ENCODE assay signal across 1 mouse cellular context in genomic region chr6:48593158-48594042, GRCm38 (mm10).
TF ChIP-seq lines count a peak whose summit lies in the region.

Gene Repin1 (plus strand): TSS chr6:48593883.
Gene Gm44965 (plus strand): TSS chr6:48593941.

TF ChIP-seq in CH12.LX, 34 proteins besides CTCF, POLR2A, EP300 and RAD21 (continued from another document):
- TF ChIP-seq BHLHE40 (IDR thresholded peaks at IDR 0.05; ENCODE audit: low read depth, low read length) (peak; percentile 94), MAX (IDR thresholded peaks at IDR 0.05; ENCODE audit: low read length) (peak; percentile 94), UBTF (IDR thresholded peaks at IDR 0.05; ENCODE audit: low read depth, low read length) (0 out of 2 replicates have a peak, but pooled peaks have one; percentile 24), MAZ (IDR thresholded peaks at IDR 0.05; ENCODE audit: low read depth, low read length) (peak; percentile 92), MAFK (IDR thresholded peaks at IDR 0.05; ENCODE audit: insufficient replicate concordance, low read length) (no peak), IRF4 (IDR thresholded peaks at IDR 0.05; ENCODE audit: low read depth, low read length) (peak; percentile 67; the same call in 1 of the 2 replicates), ETS1 (conservative IDR thresholded peaks at IDR 0.05; ENCODE audit: low read depth, low read length) (peak; percentile 19), USF2 (conservative IDR thresholded peaks at IDR 0.05; ENCODE audit: low read depth, low read length) (peak; percentile 85), MYC (IDR thresholded peaks at IDR 0.05; ENCODE audit: low read depth, low read length) (no peak), MEF2A (IDR thresholded peaks at IDR 0.05; ENCODE audit: borderline replicate concordance, low read depth, low read length) (peak; percentile 71; the same call in 1 of the 2 replicates), HCFC1 (IDR thresholded peaks at IDR 0.05; ENCODE audit: low read depth, low read length) (peak; percentile 85), ZMIZ1 (IDR thresholded peaks at IDR 0.05; ENCODE audit: low read depth, low read length) (peak; percentile 63; the same call in 1 of the 2 replicates), SIN3A (IDR thresholded peaks at IDR 0.05; ENCODE audit: low read length) (peak; percentile 32), TCF12 (IDR thresholded peaks at IDR 0.05; ENCODE audit: low read depth, low read length) (peak; percentile 86), USF1 (IDR thresholded peaks at IDR 0.05; ENCODE audit: low read depth, low read length) (peak; percentile 97)
